Mouse (Mus musculus) ES-E14 (cell line): Measurements from ENCODE around the gene Sirt4. TPM values are rescaled to one million over a fixed set of nuclear protein-coding genes. Genes with fewer than 3 reads are reported as not detected.

Experiments
- DNase-seq: peaks from one replicate; pipeline ENCODE4 v3.0.0-alpha.2; 2013; ENCODE audit warnings: low read depth, low spot score
- H3K27ac ChIP-seq: 2 replicates; pipeline ENCODE4 v1.5.1; 2012; ENCODE audit warnings: low read depth, mild to moderate bottlenecking, low read length, moderate library complexity, mixed read lengths; ENCODE audit not compliant: poor library complexity, insufficient read depth, severe bottlenecking
- H3K36me3 ChIP-seq: 2 replicates; pipeline ENCODE4 v1.6.1; 2012; ENCODE audit warnings: mild to moderate bottlenecking, low read length, moderate library complexity, mixed read lengths; ENCODE audit not compliant: control insufficient read depth, poor library complexity, insufficient read depth, severe bottlenecking
- H3K4me1 ChIP-seq, 2 experiments: fragments of 150-350 bp in 1 of 2; sonication (generic) in 1 of 2; 2 replicates each; pipeline ENCODE4 v1.6.1; 2012; ENCODE audit warnings: low read length in 2 of 2, mild to moderate bottlenecking in 1 of 2, mixed read lengths in 1 of 2; ENCODE audit not compliant: control insufficient read depth in 2 of 2, insufficient read depth in 2 of 2, poor library complexity in 1 of 2
- H3K4me3 ChIP-seq, 2 experiments: fragments of 150-350 bp in 1 of 2; sonication (generic) in 1 of 2; 2 replicates each; pipeline ENCODE4 v1.5.1; 2012; ENCODE audit warnings: low read length in 2 of 2, low read depth in 1 of 2, mild to moderate bottlenecking in 1 of 2, mixed read lengths in 1 of 2; ENCODE audit not compliant: insufficient read depth in 1 of 2, poor library complexity in 1 of 2, severe bottlenecking in 1 of 2
- H3K9ac ChIP-seq: 2 replicates; pipeline ENCODE4 v1.6.1; 2012; ENCODE audit warnings: low read depth, mild to moderate bottlenecking, low read length, mixed read lengths; ENCODE audit not compliant: poor library complexity, insufficient read depth, severe bottlenecking
- H3K9me3 ChIP-seq: fragments of 150-350 bp; sonication (generic); 2 replicates; pipeline ENCODE4 v1.6.1; 2012; ENCODE audit warnings: low read depth, mild to moderate bottlenecking, low read length; ENCODE audit not compliant: control insufficient read depth, insufficient read depth
- CHD2 ChIP-seq: IDR thresholded peaks from 2 replicates; pipeline ENCODE4 v1.6.1; 2014; ENCODE audit warnings: mild to moderate bottlenecking, low read depth, low read length, inconsistent platforms
- HCFC1 ChIP-seq: IDR thresholded peaks from 2 replicates; pipeline ENCODE4 v1.6.1; 2012; ENCODE audit warnings: low read length, inconsistent platforms, borderline replicate concordance; ENCODE audit not compliant: insufficient read depth
- MAFK ChIP-seq: IDR thresholded peaks from 2 replicates; pipeline ENCODE4 v1.6.1; 2014; ENCODE audit warnings: mild to moderate bottlenecking, low read depth, low read length, inconsistent platforms; ENCODE audit not compliant: insufficient read depth
- ZC3H11A ChIP-seq: IDR thresholded peaks from 2 replicates; pipeline ENCODE4 v1.6.1; 2012; ENCODE audit warnings: low read depth, mild to moderate bottlenecking, inconsistent platforms, low read length, borderline replicate concordance
- ZNF384 ChIP-seq: IDR thresholded peaks from 2 replicates; pipeline ENCODE4 v1.6.1; 2012; ENCODE audit warnings: low read depth, low read length, inconsistent platforms
- in situ Hi-C, 2 experiments: fragments of 600-800 bp; cut with MboI; formaldehyde crosslinking; loops; one replicate each; pipeline ENCODE4 v1.15.1; 2025; ENCODE audit warnings: low sequenced_read_pairs in 2 of 2, inconsistent platforms in 1 of 2; ENCODE audit not compliant: unreplicated experiment in 2 of 2
- total RNA-seq: library from RNA; depleted of rRNA; stranded (reverse); fragments of 300-350 nt; gene quantifications from 2 replicates; pipeline ENCODE4 v1.2.3, GENCODE M21; 2012

Gene Sirt4
- total RNA-seq, 1 experiment = 15.3 TPM

GRCm38 (mm10) chr5:115486726-115487125 lies 2.2 kb upstream of the Sirt4 start:
- Histone ChIP-seq H3K4me1 (peaks cover 0 to 10% of the 10 kb centered on the region in 2 experiments; a peak in 2 of 4 replicates), H3K9me3 (no peaks in the 10 kb centered on the region), H3K9ac (no peak overlapping the region), H3K4me3 (no peak overlapping the region), H3K27ac (no peak overlapping the region), H3K36me3 (no peaks in the 10 kb centered on the region)
- no peak for DNase-seq
- no peak for TF ChIP-seq ZC3H11A
- no peak for TF ChIP-seq ZNF384
- TF ChIP-seq MAFK = no peak
- in situ Hi-C loops = no loop called here

GRCm38 (mm10) chr5:115485489-115486205 lies 1.1 kb upstream of the Sirt4 start:
- Histone ChIP-seq H3K9me3 (no peaks in the 10 kb centered on the region), H3K4me1 (peaks cover 0 to 10% of the 10 kb centered on the region in 2 experiments; a peak in 2 of 4 replicates), H3K36me3 (no peaks in the 10 kb centered on the region), H3K4me3 (no peak overlapping the region), H3K27ac (no peak overlapping the region), H3K9ac (no peak overlapping the region)
- no peak for TF ChIP-seq ZC3H11A
- DNase-seq = no peak
- in situ Hi-C loops = no loop called here

GRCm38 (mm10) chr5:115484996-115485395 lies 471 bp upstream of the Sirt4 start:
- TF ChIP-seq CHD2 (no peak), ZC3H11A (no peak), MAFK (no peak), HCFC1 (no peak), ZNF384 (no peak)
- Histone ChIP-seq H3K36me3 (no peaks in the 10 kb centered on the region), H3K9ac (no peak overlapping the region; the same call in 1 of the 2 replicates), H3K9me3 (no peaks in the 10 kb centered on the region), H3K27ac (no peak overlapping the region; the same call in 1 of the 2 replicates), H3K4me1 (peaks cover 0 to 10% of the 10 kb centered on the region in 2 experiments; a peak in 2 of 4 replicates), H3K4me3 (peak overlapping the region in 1 of 2 experiments; percentile 73; a peak in 2 of 4 replicates)
- in situ Hi-C loops = no loop called here
- DNase-seq = no peak

DNA sequence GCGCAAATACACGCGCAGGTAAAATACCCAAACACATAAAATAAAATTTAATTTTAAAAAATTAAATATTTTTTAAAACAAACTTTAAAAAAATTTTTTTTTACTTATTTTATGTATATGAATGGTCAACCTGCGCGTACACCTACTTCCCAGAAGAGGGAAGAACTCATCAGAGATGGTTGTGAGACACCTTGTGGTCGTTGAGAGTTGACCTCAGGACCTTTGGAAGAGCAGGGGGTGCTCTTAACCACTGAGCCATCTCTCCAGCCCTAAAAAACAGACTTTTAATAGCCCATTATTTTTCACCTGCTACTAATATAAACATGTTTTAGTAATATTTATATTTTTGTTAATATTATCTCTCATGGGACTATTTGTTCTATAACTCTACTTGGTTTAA lies 1.1 kb downstream of the Sirt4 start:
- no peaks in the 10 kb centered on the region for H3K36me3 ChIP-seq
- H3K9me3 ChIP-seq = no peaks in the 10 kb centered on the region
- in situ Hi-C loops = no loop called here
- peak overlapping the region in 1 of 2 experiments; percentile 40; a peak in 1 of 4 replicates for H3K4me3 ChIP-seq
- no peak overlapping the region for H3K27ac ChIP-seq
- peaks cover 0 to 6% of the 10 kb centered on the region in 2 experiments; a peak in 2 of 4 replicates for H3K4me1 ChIP-seq
- no peak for DNase-seq
- H3K9ac ChIP-seq = no peak overlapping the region; the same call in 1 of the 2 replicates
- TF ChIP-seq ZNF384 = no peak
- TF ChIP-seq CHD2 = no peak; the same call in 1 of the 2 replicates
- no peak for TF ChIP-seq HCFC1
- no peak for TF ChIP-seq ZC3H11A
- TF ChIP-seq MAFK = no peak
